Mouse (Mus musculus): ENCODE results near the gene Vmn1r229.

The Vmn1r229 gene

GRCm38 (mm10) chr17:20811255-20811654 lies at the start of gene Vmn1r229:
Gene Vmn1r229 (plus strand): TSS chr17:20811555.
- DNase-seq (ENCODE audit: low spot score in 2 of 2): no peak

DNA sequence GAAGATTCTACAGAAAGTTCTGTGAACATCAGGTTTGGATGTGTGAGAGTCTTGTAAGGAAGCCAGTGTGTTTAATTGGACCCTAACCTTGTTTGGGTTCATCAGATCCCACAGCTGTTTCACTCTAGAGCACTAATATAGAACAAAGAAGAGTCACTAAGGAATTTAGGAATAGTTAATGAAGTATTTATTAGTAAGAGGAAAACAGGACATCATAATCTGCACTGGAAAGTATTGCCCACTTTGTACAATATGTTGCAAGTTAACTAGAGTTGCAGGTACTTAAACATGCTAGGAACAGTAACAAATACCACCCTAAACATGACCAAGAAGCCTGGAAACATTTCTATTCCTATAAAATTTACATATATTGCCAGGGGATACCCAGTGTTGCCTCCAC lies 25.3 kb upstream of the Vmn1r229 start, which contains the start of gene Vmn1r228:
Gene Vmn1r228 (minus strand): TSS at position 101 of the 400 bp plus-strand sequence.
- no peak for DNase-seq (ENCODE audit: low spot score in 2 of 2)

DNA sequence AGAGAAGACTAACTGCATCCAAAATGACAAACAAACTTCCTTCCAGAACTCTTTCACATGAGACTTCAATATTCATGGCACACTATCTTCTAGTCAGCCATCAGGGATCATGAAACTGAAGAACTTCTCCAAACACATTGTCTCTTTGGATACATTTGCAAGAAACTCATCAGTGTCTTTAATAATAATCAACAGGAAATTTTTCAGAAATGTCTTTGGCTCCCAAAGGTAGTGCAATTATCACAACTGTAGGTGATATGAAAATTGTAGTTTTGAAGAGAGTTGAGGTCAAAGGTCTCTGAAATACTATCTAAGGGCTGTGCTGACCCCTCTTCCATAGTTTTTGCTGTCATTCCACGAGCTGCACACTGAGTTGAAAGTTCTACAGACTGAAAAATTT lies 28.8 kb downstream of the Vmn1r229 start, which contains the start of gene Vmn1r230:
Gene Vmn1r230 (plus strand): TSS at position 301 of the 400 bp plus-strand sequence.
- DNase-seq (ENCODE audit: low spot score in 2 of 2): no peak
